Mouse (Mus musculus): ENCODE measurements around the gene Rpl5. TPM values are rescaled to one million over a fixed set of nuclear protein-coding genes. Genes with fewer than 3 reads are reported as not detected.

Rpl5 gene
- polyA plus RNA-seq, 1 experiment from 2014 or later, result 27.9 TPM

GRCm38 (mm10) chr5:107873886-107874302 is 26.4 kb upstream of the Rpl5 start:
- no peak for ATAC-seq
- TF ChIP-seq CTCF (IDR thresholded peaks at IDR 0.05) (no peak), EP300 (IDR thresholded peaks at IDR 0.05) (no peak)
- DNase-seq (ENCODE audit: low spot score), result no peak
- no peaks in the 10 kb centered on the region for H3K9me3 ChIP-seq (ENCODE audit: low read length)
- H3K27me3 ChIP-seq (replicated peaks; ENCODE audit: insufficient read depth, low read length), result no peaks in the 10 kb centered on the region
- H3K4me1 ChIP-seq (ENCODE audit: insufficient read depth, low read depth, low read length), result no peaks in the 10 kb centered on the region
- no peaks in the 10 kb centered on the region for H3K36me3 ChIP-seq (ENCODE audit: insufficient read depth, low read length)
- no peak overlapping the region for H3K4me2 ChIP-seq (replicated peaks; ENCODE audit: low read depth, low read length)
- no peak overlapping the region for H3K9ac ChIP-seq (replicated peaks; ENCODE audit: low read depth)
- H3K27ac ChIP-seq (ENCODE audit: low read length), result no peak overlapping the region
- WGBS, result 61% methylated on average over 7 of the region's 7 CpGs
- no peak overlapping the region for H3K4me3 ChIP-seq (ENCODE audit: low read depth, low read length)

- no peak for TF ChIP-seq EP300 (IDR thresholded peaks at IDR 0.05)
- TF ChIP-seq CTCF (IDR thresholded peaks at IDR 0.05), result no peak
- DNase-seq (ENCODE audit: low spot score) (peak; percentile 72), ATAC-seq (peak; percentile 56; the same call in 1 of the 2 replicates)
- H3K4me2 ChIP-seq (replicated peaks; ENCODE audit: low read depth, low read length), result no peak within 1 kb of the TSS
- no peaks in the 10 kb centered on the region for H3K36me3 ChIP-seq (ENCODE audit: insufficient read depth, low read length)
- no peaks in the 10 kb centered on the region for H3K27me3 ChIP-seq (replicated peaks; ENCODE audit: insufficient read depth, low read length)
- H3K27ac ChIP-seq (ENCODE audit: low read length), result no peak within 1 kb of the TSS
- H3K9ac ChIP-seq (replicated peaks; ENCODE audit: low read depth), result no peak within 1 kb of the TSS
- no peak within 1 kb of the TSS for H3K4me3 ChIP-seq (ENCODE audit: low read depth, low read length)
- no peaks in the 10 kb centered on the region for H3K4me1 ChIP-seq (ENCODE audit: insufficient read depth, low read depth, low read length)
- no peaks in the 10 kb centered on the region for H3K9me3 ChIP-seq (ENCODE audit: low read length)
- 29% methylated on average over 4 of the region's 4 CpGs for WGBS
Measured at GRCm38 (mm10) chr5:107874561-107875260, 25.6 kb upstream of the Rpl5 start, which contains the start of gene Evi5. Evi5 (minus strand) TSS chr5:107875107.

GRCm38 (mm10) chr5:107875261-107875611 is 25.1 kb upstream of the Rpl5 start:
- ATAC-seq (no peak), DNase-seq (ENCODE audit: low spot score) (no peak)
- no peaks in the 10 kb centered on the region for H3K36me3 ChIP-seq (ENCODE audit: insufficient read depth, low read length)
- no peaks in the 10 kb centered on the region for H3K4me1 ChIP-seq (ENCODE audit: insufficient read depth, low read depth, low read length)
- H3K9me3 ChIP-seq (ENCODE audit: low read length), result no peaks in the 10 kb centered on the region
- no peaks in the 10 kb centered on the region for H3K27me3 ChIP-seq (replicated peaks; ENCODE audit: insufficient read depth, low read length)
- no peak overlapping the region for H3K4me2 ChIP-seq (replicated peaks; ENCODE audit: low read depth, low read length)
- no peak overlapping the region for H3K9ac ChIP-seq (replicated peaks; ENCODE audit: low read depth)
- H3K27ac ChIP-seq (ENCODE audit: low read length), result no peak overlapping the region
- TF ChIP-seq CTCF (IDR thresholded peaks at IDR 0.05) (no peak), EP300 (IDR thresholded peaks at IDR 0.05) (no peak)
- H3K4me3 ChIP-seq (ENCODE audit: low read depth, low read length), result no peak overlapping the region

DNA sequence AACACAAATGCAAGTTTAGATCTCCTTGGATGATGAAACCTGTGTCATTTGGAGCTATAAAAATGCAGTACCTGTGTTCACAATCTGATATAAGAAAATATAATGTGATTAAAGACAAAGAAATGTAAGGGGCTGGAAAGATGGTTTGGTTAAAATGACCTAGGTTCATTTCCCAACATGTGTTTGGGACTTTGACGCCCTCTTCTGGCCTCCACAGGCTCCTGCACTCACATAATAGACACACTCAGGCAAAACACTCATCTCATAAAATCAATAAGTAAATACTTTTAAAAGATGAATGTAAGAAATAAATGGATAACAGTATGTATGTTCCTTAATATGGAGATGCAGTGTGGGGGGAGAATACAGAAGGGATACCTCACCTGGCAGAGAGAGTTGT is 23.2 kb upstream of the Rpl5 start:
- no peaks in the 10 kb centered on the region for H3K27me3 ChIP-seq (replicated peaks; ENCODE audit: insufficient read depth, low read length)
- no peak overlapping the region for H3K9ac ChIP-seq (replicated peaks; ENCODE audit: low read depth)
- H3K4me2 ChIP-seq (replicated peaks; ENCODE audit: low read depth, low read length), result no peak overlapping the region
- 68% methylated on average over 1 of the region's 1 CpGs for WGBS
- no peak for TF ChIP-seq EP300 (IDR thresholded peaks at IDR 0.05)
- peak; percentile 23; the same call in 1 of the 2 replicates for TF ChIP-seq CTCF (IDR thresholded peaks at IDR 0.05)
- H3K4me3 ChIP-seq (ENCODE audit: low read depth, low read length), result no peak overlapping the region
- H3K36me3 ChIP-seq (ENCODE audit: insufficient read depth, low read length), result no peaks in the 10 kb centered on the region
- no peak overlapping the region for H3K27ac ChIP-seq (ENCODE audit: low read length)
- no peaks in the 10 kb centered on the region for H3K9me3 ChIP-seq (ENCODE audit: low read length)
- DNase-seq (ENCODE audit: low spot score) (no peak), ATAC-seq (no peak)
- no peaks in the 10 kb centered on the region for H3K4me1 ChIP-seq (ENCODE audit: insufficient read depth, low read depth, low read length)

DNA sequence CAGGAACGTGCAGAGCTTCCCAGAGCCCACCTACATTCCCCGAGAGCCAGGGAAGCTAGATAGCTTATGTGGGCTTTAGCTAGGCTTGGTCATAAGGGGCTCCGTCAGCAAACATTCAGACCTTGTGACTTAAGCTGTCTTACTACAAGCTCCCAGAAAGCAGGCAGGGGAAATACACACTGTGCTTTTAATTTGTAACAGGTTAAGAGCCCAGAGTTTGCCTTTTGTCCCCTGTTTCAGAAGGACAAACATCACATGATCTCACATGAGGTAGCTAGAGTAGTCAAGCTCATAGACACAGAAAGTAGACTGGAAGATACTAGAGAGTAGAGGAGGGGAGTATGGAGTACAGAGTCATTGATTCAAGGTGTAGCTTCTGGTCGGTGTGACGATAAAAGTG is 19.6 kb upstream of the Rpl5 start:
- no peaks in the 10 kb centered on the region for H3K36me3 ChIP-seq (ENCODE audit: insufficient read depth, low read length)
- DNase-seq (ENCODE audit: low spot score) (no peak), ATAC-seq (0 out of 2 replicates have a peak, but pooled peaks have one; percentile 19)
- H3K4me2 ChIP-seq (replicated peaks; ENCODE audit: low read depth, low read length), result no peak overlapping the region
- H3K9me3 ChIP-seq (ENCODE audit: low read length), result no peaks in the 10 kb centered on the region
- 50% methylated on average over 5 of the region's 5 CpGs for WGBS
- no peak overlapping the region for H3K9ac ChIP-seq (replicated peaks; ENCODE audit: low read depth)
- TF ChIP-seq CTCF (IDR thresholded peaks at IDR 0.05), result no peak
- no peak for TF ChIP-seq EP300 (IDR thresholded peaks at IDR 0.05)
- H3K27me3 ChIP-seq (replicated peaks; ENCODE audit: insufficient read depth, low read length), result no peaks in the 10 kb centered on the region
- H3K27ac ChIP-seq (ENCODE audit: low read length), result no peak overlapping the region
- no peaks in the 10 kb centered on the region for H3K4me1 ChIP-seq (ENCODE audit: insufficient read depth, low read depth, low read length)
- no peak overlapping the region for H3K4me3 ChIP-seq (ENCODE audit: low read depth, low read length)

GRCm38 (mm10) chr5:107889994-107890888 is 10.1 kb upstream of the Rpl5 start:
- H3K9me3 ChIP-seq (ENCODE audit: low read length), result no peaks in the 10 kb centered on the region
- H3K4me3 ChIP-seq (ENCODE audit: low read depth, low read length), result no peak overlapping the region
- TF ChIP-seq CTCF (IDR thresholded peaks at IDR 0.05) (no peak), EP300 (IDR thresholded peaks at IDR 0.05) (no peak)
- ATAC-seq (no peak), DNase-seq (ENCODE audit: low spot score) (no peak)
- no peaks in the 10 kb centered on the region for H3K36me3 ChIP-seq (ENCODE audit: insufficient read depth, low read length)
- H3K4me1 ChIP-seq (ENCODE audit: insufficient read depth, low read depth, low read length), result no peaks in the 10 kb centered on the region
- H3K27ac ChIP-seq (ENCODE audit: low read length), result no peak overlapping the region
- H3K4me2 ChIP-seq (replicated peaks; ENCODE audit: low read depth, low read length), result no peak overlapping the region
- 52% methylated on average over 9 of the region's 9 CpGs for WGBS
- no peaks in the 10 kb centered on the region for H3K27me3 ChIP-seq (replicated peaks; ENCODE audit: insufficient read depth, low read length)
- H3K9ac ChIP-seq (replicated peaks; ENCODE audit: low read depth), result no peak overlapping the region

Data from lung, postnatal 0 days (tissue).